ENCODE assay signal across 18 mouse cellular contexts in the genomic region with DNA sequence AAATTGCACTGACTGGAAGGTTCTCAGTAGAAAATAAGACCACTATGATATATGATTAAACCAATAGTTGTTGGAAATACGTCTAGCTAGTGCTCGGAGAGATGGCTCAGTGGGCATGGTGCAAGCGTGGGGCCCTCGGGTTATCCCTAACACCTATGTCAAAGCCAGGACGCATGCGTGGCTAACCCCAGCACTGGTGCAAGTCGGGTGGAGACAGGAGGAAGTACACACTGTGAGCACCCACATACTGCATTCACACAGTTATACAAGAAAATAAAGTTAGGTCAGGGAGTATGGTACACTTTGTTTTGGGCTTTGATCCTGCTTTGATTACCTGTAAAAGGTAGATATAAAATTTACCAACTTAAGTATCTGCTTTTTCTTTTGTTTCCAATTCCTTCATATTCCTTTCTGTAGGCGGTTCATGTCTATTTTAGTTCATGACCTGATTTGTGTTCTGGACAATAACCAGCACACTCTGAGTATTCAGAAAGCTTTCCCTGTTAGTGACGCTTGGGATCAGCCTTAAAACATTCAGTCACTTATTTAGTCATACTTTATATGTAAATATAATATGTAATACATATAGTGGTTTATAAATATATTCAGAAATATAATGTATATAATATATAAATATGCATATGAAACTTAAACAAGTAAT.
DNase-seq lines count a peak whose midpoint lies in the region; ATAC-seq and TF ChIP-seq lines count a peak whose summit lies in the region.
"Had no signal": no experiment of that assay in that cellular context is flagged by ENCODE, and none has a peak within 500 bp of the region (broad histone marks: within the 10 kb centered on the region; RNA-seq: fewer than 3 reads in every experiment).

No protein-coding gene starts in this region.

- no peaks in the 10 kb centered on the region for H3K9me3 ChIP-seq in heart, embryonic 14.5 days (ENCODE audit: control insufficient read depth, low read length)
- H3K9me3 ChIP-seq in forebrain, embryonic 10.5 days: no peaks in the 10 kb centered on the region
- H3K9me3 ChIP-seq: embryonic facial prominence, embryonic 12.5 days; forebrain, embryonic 12.5 days; hindbrain, embryonic 15.5 days had no signal

- 0 out of 2 replicates have a peak, but pooled peaks cover 2% of the 10 kb centered on the region for H3K79me2 ChIP-seq in heart, adult 2 months (replicated peaks; ENCODE audit: control insufficient read depth, insufficient read depth, low read length)

- H3K4me1 ChIP-seq in heart, adult 2 months (ENCODE audit: control insufficient read depth, insufficient read depth, low read length): peaks cover 2% of the 10 kb centered on the region
- H3K4me1 ChIP-seq in heart, embryonic 14.5 days (ENCODE audit: control insufficient read depth in 2 of 2, insufficient read depth in 2 of 2, low read length in 2 of 2): peaks cover 4 to 20% of the 10 kb centered on the region in 2 experiments
- H3K4me1 ChIP-seq in forebrain, embryonic 10.5 days: no peaks in the 10 kb centered on the region; the same call in 1 of the 2 replicates
- H3K4me1 ChIP-seq: embryonic facial prominence, embryonic 12.5 days; forebrain, embryonic 12.5 days; hindbrain, embryonic 15.5 days had no signal

- no peak overlapping the region for H3K4me3 ChIP-seq in heart, adult 2 months
- H3K4me3 ChIP-seq in heart, embryonic 14.5 days (ENCODE audit: control insufficient read depth in 1 of 2, insufficient read depth in 1 of 2, low read depth in 1 of 2, low read length in 2 of 2): no peak overlapping the region
- no peak overlapping the region for H3K4me3 ChIP-seq in forebrain, embryonic 10.5 days
- H3K4me3 ChIP-seq: embryonic facial prominence, embryonic 12.5 days; forebrain, embryonic 12.5 days; hindbrain, embryonic 15.5 days had no signal

- no peak for ATAC-seq in heart, embryonic 14.5 days (ENCODE audit: insufficient number of reproducible peaks, insufficient read depth, low FRiP score, low read depth)
- ATAC-seq: activated CD4-positive, CD25-positive, alpha-beta regulatory T cell, adult 4 months; forebrain, embryonic 16.5 days; intestine, embryonic 16.5 days; Patski had no signal

- WGBS in heart, adult 2 months: 53% methylated on average over 9 of the region's 9 CpGs
- 45% methylated on average over 9 of the region's 9 CpGs for WGBS in heart, embryonic 14.5 days
- 88% methylated on average over 9 of the region's 9 CpGs for WGBS in forebrain, embryonic 10.5 days

- peak overlapping the region; percentile 70 for H3K27ac ChIP-seq in heart, adult 2 months
- peak overlapping the region; percentile 69 to 75 for H3K27ac ChIP-seq in heart, embryonic 14.5 days (replicated peaks in 1 of 2; ENCODE audit: control insufficient read depth in 1 of 2, insufficient read depth in 1 of 2, low read depth in 2 of 2, low read length in 2 of 2)
- H3K27ac ChIP-seq in forebrain, embryonic 10.5 days: no peak overlapping the region
- H3K27ac ChIP-seq: embryonic facial prominence, embryonic 12.5 days; forebrain, embryonic 12.5 days; hindbrain, embryonic 15.5 days had no signal

- H3K4me2 ChIP-seq in heart, embryonic 14.5 days (ENCODE audit: low read length): peak overlapping the region; percentile 35
- H3K4me2 ChIP-seq: embryonic facial prominence, embryonic 12.5 days; forebrain, embryonic 12.5 days; hindbrain, embryonic 15.5 days had no signal

- no peak for TF ChIP-seq EP300 in heart, adult 2 months (IDR thresholded peaks at IDR 0.05; ENCODE audit: insufficient read depth, low read depth, low read length)

- TF ChIP-seq CTCF in heart, adult 2 months (IDR thresholded peaks at IDR 0.05): no peak

- peak in 1 of 2 experiments; percentile 26 for DNase-seq in heart, adult 2 months
- DNase-seq in heart, adult 8-10 months (ENCODE audit: low spot score): no peak
- DNase-seq in heart, adult 11 months: no peak
- DNase-seq in spleen, postnatal 36 days (ENCODE audit: low spot score in 2 of 2): peak; percentile 28 to 29
- no peak for DNase-seq in spleen, adult 18-20 months
- no peak for DNase-seq in right cerebral cortex, postnatal 14 days
- no peak for DNase-seq in forebrain, embryonic 10.5 days (ENCODE audit: extremely low spot score, low spot score)
- DNase-seq: cerebellum, adult 11-12 months; gastrocnemius, postnatal 25 days had no signal

- H3K27me3 ChIP-seq in heart, adult 2 months (ENCODE audit: control insufficient read depth, insufficient read depth, low read length): no peaks in the 10 kb centered on the region
- H3K27me3 ChIP-seq in heart, embryonic 14.5 days (ENCODE audit: control insufficient read depth, insufficient read depth, low read length): no peaks in the 10 kb centered on the region
- no peaks in the 10 kb centered on the region for H3K27me3 ChIP-seq in forebrain, embryonic 10.5 days (ENCODE audit: poor library complexity, severe bottlenecking)
- H3K27me3 ChIP-seq: CH12.LX; embryonic facial prominence, embryonic 12.5 days; forebrain, embryonic 12.5 days; hindbrain, embryonic 15.5 days; Patski had no signal

- TF ChIP-seq POLR2A in heart, adult 2 months (IDR thresholded peaks at IDR 0.05; ENCODE audit: insufficient read depth, low read depth, low read length): no peak

- intact Hi-C loops in heart, adult 2 months (cut with DNase I): loop anchor here (2.0 to 10.0 kb wide), 2 partner anchors 315 to 621 kb away; no protein-coding TSS in a partner anchor

- no peak overlapping the region for H3K9ac ChIP-seq in heart, adult 2 months (ENCODE audit: low read depth, low read length)
- peak overlapping the region; percentile 25; the same call in 1 of the 2 replicates for H3K9ac ChIP-seq in heart, embryonic 14.5 days (ENCODE audit: low read length)
- H3K9ac ChIP-seq: embryonic facial prominence, embryonic 12.5 days; forebrain, embryonic 12.5 days; hindbrain, embryonic 15.5 days had no signal

- peaks cover 9% of the 10 kb centered on the region for H3K36me3 ChIP-seq in heart, adult 2 months (ENCODE audit: control insufficient read depth, insufficient read depth, low read length)
- H3K36me3 ChIP-seq in heart, embryonic 14.5 days (ENCODE audit: control insufficient read depth, insufficient read depth, low read length): no peaks in the 10 kb centered on the region
- peaks cover 6% of the 10 kb centered on the region for H3K36me3 ChIP-seq in forebrain, embryonic 10.5 days (replicated peaks)
- H3K36me3 ChIP-seq: embryonic facial prominence, embryonic 12.5 days; forebrain, embryonic 12.5 days; hindbrain, embryonic 15.5 days had no signal

Comparison
In these comparisons a context has a peak if more than half of its experiments do, and no peak if none do; other contexts are left out.
1. DNase-seq: peak in spleen, postnatal 36 days (2 of 2); none in heart, adult 8-10 months (single experiment), heart, adult 11 months (single experiment), spleen, adult 18-20 months (0 of 2), right cerebral cortex, postnatal 14 days (single experiment) and forebrain, embryonic 10.5 days (single experiment).